Mouse (Mus musculus) cerebellum, postnatal 25 days (tissue): ENCODE results near the gene Nt5c.
"Not testable (repeated sequence)": the region's sequence is repeated elsewhere in the genome, so short reads cannot be mapped to it uniquely, and the experiment has no call there.

Source experiments
- DNase-seq, 2 experiments: peaks; one replicate each; pipeline ENCODE4 v3.0.0; 2021; ENCODE audit warnings: mixed read lengths in 2 of 2

Nt5c gene

DNA sequence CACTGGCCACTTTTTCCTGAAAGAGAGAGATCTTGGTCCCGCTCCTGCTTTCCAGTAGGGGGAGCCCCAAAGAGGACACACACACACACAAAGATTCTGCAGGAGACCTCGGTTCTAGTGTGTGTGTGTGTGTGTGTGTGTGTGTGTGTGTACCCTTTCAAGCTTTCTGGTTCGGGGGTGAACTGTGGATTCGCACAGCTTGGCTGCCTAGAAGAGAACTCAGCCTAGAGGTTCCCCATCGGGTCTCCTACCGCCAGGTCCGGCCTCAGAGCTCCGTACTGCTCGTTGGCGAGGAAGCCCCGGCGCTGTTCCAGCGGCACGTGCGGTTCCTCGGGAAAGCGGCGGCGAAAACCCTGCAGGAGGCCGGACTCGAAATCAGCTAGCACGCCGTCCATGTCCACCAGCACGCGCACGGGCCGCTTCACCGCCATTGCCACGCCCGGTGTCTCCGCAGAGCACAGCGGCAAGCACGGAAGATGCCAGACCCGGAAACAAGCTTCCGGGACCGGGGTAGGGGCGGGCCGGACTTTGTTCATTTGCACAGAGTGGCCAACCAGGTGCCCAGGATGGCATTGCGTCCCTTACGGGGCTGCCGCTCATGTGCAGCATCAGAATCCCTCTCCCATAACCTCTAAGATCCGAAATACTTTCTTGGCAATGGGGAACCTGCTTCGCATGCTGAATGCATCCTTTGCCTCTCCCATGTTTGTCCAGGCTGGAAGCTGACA, at the start of gene Nt5c:
Nt5c (minus strand) TSS at position 507 of the 728 bp plus-strand sequence.
- DNase-seq, result peak; percentile 90 to 91

DNA sequence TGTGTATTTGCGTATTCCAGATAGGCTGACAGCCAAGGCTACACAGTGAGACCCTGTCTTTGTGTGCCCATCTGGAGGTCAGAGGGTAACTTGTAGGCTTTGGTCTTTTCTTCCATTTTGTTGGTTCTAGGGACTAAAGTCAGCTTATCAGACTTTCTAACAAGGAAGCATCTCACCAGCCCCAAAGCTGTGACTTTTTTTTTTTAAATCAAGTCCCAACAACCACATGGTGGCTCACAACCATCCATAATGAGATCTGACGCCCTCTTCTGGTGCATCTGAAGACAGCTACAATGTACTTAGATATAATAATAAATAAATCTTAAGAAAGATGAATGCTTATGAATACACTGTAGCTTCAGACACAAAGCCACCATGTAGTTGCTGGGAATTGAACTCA, 46.4 kb upstream of the Nt5c start:
- DNase-seq, result no peak

DNA sequence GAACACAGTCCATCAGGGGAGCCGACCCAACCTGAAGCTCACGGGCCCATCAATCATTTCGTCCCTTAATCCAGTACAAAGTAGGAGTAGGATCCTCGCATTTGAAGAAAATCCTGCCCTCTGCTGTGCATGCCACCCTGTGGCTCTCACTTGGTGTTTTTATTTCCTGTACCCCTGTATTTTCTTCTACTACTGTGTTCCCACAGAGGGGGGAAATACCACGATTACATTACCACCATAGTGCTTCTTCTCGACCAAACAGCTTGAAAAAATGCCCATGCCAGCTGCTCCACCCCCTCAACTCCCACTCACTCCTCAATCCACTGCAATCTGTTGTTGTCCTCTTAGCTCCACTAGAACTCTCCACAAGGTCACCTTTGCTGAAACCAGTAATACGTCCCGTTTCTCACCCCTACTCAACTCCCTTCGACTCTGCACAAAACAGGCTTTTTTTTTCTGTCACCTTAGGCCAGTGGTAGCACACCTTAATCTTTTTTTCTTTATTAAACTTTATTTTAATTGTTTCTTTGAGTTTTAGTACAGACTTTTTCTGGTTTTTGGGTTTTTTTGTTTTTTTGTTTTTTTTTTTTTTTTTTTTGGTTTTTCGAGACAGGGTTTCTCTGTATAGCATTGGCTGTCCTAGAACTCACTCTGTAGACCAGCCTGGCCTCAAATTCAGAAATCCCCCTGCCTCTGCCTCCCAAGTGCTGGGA, 45.4 kb upstream of the Nt5c start:
- DNase-seq, result no peak

DNA sequence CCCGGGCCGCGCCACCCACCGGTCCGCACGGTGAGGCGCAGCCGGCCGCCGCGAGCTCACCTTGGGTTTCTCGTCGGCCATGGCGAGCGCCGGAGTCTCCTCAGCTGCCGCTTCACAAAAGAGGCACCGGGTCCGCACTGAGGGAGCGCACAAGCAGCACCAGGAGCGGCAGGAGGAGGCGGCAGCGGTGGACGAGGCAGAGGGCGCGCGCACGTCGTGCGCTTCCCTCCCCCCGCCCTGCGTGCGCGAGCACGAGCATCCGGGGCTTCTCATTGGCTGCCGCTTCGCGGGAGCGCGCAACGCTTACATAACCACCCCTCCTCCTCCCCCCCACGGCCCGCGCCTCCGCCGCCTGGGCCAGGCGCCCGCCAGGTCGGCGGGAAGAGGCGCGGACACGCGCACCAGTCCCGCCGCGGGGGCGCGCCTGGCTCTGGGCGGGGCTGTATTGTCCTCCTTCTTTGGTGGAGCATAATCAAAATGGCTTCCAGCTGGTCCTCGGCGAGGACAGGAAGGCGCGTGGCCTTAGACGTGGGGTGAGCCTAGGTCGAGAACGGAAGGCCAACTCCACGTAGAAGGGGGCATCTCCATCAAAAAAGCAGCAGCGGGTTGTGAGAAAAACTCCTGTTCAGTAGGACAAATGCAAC, 44.5 kb upstream of the Nt5c start, which contains the start of gene Sumo2:
Sumo2 (minus strand) TSS at position 239 of the 644 bp plus-strand sequence.
- peak; percentile 100 for DNase-seq

DNA sequence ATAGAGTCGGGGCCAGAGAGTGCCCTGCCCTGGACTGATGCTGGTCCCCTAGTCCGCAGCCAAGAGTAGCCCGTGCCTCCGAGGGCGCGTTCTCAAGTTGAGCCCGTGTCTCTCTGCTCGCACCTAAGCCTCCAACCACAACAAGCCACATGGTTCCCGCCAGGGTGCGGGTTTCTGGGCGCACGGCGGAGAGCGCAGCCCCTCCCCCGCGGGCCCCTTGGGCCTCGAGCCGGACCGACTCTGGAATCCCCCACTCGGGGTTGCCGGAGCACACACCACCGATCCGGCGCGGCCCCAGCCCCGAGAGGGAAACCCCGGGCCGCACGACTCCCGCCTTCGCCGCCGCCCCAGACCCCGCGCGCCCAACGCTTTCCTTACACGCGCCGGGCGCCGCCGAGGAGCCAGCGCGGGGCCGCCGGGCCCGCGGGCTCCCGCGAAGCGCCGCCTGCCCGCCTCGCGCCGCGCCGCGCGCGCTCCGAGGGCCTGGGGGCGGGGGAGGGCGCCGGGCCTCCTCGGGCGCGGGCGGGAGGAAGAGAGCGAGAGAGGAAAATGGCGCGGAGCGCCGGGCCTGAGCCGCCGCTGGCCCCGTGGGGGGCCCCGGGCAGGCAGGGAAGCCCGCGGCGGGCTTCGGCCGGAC, 43.9 kb upstream of the Nt5c start:
- DNase-seq, result peak in 1 of 2 experiments; percentile 84

- no peak for DNase-seq
These were observed 43.2 kb upstream of the Nt5c start for GRCm38 (mm10) chr11:115534759-115535371.

DNA sequence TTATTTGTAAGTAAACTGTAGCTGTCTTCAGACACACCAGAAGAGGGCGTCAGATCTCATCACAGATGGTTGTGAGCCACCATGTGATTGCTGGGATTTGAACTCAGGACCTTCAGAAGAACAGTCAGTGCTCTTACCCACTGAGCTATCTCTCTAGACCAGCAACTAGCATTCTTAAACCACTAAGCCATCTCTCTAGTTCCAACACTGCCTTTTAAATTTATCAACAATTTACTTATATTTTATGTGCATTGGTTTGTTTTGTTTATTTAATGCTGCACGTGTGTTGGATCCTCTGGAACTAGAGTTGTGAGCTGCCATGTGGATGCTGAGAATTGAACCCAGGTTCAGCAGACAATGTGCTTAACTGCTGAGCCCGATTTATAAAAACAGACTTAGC, 34.8 kb upstream of the Nt5c start:
- DNase-seq, result not testable (repeated sequence)

GRCm38 (mm10) chr11:115522703-115523102, 31.0 kb upstream of the Nt5c start:
- DNase-seq, result no peak

DNA sequence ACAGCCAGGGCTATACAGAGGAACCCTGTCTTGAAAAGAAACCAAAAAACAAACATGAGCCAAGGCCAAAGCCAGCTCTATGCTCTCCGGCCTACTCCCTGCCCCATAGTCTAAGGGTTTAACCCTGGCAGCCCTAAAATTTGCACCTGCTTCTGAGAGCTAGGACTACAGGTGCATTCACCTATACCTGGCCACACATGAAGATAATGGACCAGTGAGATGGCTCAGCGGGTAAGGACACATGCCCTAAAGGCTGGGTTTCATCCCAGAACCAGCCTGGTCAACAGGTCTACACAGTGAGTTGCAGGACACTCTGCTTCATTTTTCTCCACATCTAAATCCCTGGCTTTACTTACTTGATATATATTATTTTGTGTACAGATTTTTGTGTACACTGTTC, 30.6 kb upstream of the Nt5c start:
- no peak for DNase-seq

- DNase-seq, result no peak
These were observed 29.4 kb upstream of the Nt5c start for GRCm38 (mm10) chr11:115521080-115521479.

DNA sequence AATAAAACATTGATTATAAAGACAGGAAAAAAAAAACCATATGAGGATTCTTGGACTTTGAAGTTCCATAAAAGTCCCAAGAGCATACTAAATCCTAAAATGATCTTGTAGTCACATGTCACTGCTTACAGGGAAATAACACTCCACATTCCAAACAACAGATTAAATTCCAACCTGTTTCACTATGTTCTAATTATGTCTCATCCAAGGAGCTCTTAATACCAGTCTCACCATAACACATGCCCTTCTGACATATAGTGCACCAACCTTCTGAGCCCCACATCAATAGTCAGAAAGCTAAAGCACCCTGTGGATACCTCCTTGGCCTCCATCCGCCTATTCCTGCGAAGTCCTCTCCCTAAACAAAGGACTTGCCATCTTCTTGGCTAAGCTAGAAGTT, 28.6 kb upstream of the Nt5c start:
- DNase-seq, result no peak

- no peak for DNase-seq
These were observed 27.9 kb upstream of the Nt5c start for GRCm38 (mm10) chr11:115519581-115519980.

- DNase-seq, result peak; percentile 49 to 61
These were observed 27.0 kb upstream of the Nt5c start for GRCm38 (mm10) chr11:115518693-115519092.

DNA sequence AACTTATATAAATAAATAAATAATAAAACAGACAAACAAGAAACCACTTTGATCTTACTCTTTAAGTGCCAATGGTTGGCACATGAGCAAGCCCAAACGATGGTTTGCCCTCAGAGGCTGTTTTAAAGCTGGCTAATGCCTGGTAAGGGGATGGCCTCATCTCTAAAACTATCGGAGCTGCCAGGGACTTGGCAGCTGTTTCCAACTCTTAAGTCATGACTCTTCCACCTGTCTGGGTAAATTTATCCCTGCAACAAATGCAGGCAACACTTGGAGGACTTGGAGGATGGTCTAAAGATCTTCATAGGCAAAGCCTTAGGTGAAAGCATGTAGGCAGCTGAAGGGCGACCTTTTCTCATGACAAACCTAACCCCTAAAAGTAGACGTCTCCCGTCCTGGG, 25.3 kb upstream of the Nt5c start:
- no peak for DNase-seq

GRCm38 (mm10) chr11:115515021-115515420, 23.4 kb upstream of the Nt5c start:
- no peak for DNase-seq

DNA sequence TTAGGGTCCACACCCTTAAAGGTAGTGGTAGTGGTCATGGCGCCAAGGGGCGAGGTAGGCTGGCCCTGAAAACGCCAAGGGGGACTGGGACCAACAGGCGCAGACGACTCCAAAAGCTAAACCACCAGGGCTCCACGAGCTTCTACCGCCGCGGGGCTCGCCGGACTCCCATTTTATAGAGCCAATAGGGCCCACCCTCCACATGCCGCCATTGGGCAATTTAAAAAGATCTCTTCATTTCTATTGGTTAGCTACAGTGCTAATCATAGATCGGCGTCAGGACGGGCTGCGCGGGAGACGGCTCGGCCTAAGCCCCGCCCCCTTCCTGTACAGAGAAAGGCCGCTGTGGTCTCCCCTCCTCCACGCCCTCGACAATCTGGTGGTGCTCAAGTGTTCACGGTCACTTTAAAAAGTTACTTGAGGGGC, 22.6 kb upstream of the Nt5c start, which contains the start of gene Jpt1:
Jpt1 (minus strand) TSS at position 150 of the 426 bp plus-strand sequence.
- peak; percentile 96 to 97 for DNase-seq

DNA sequence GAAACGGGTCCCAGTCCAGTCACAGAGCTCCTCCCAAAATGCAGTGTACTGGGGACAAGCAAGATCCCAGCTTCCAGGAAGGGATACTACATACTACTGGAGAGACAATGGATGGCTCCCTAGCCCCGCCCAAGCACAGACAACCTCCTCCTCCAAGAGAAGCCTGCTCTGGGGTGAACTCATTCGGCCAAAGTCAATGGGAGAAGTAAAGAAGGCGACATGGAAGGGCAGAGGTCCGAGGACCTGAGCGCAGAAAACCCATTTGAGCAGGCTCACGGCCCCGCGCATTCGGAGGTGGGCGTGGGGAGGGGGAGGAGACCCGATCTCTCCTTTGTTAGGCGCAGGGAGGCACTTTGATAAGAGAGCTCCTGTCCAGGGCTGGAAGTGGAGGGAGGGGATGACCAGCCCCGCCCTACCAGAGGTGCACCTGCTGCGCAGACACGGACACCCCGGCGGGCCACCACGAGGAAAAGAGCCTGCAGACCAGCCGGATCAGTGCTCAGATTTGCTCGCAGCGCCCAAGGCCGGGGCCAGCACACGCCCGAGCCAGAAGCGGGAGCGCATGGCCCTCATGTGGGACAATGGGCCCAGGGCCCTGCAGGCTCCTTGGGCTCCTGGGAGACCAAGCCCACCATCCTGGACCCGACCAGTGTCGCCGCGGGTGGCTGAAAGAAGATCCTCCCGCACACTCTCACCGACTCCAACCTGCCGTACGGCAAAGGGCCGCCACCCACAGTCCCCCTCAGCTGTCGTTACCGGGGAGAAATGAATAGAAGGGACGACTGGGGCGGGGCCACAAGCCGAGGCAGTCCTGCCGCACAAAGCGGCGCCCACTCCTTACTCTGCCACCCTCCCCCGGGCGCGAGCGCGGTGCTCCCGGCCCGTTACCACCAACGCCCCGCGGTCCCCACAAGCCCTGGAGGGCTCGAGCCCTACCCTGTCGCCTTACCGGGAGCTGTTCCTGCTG, 21.9 kb upstream of the Nt5c start:
- peak in 1 of 2 experiments; percentile 61 for DNase-seq

- no peak for DNase-seq
These were observed 20.9 kb upstream of the Nt5c start for GRCm38 (mm10) chr11:115512407-115513183.

- no peak for DNase-seq
These were observed 20.3 kb upstream of the Nt5c start for GRCm38 (mm10) chr11:115512004-115512403.

- DNase-seq, result no peak
These were observed 19.5 kb upstream of the Nt5c start for GRCm38 (mm10) chr11:115511121-115511520.

DNA sequence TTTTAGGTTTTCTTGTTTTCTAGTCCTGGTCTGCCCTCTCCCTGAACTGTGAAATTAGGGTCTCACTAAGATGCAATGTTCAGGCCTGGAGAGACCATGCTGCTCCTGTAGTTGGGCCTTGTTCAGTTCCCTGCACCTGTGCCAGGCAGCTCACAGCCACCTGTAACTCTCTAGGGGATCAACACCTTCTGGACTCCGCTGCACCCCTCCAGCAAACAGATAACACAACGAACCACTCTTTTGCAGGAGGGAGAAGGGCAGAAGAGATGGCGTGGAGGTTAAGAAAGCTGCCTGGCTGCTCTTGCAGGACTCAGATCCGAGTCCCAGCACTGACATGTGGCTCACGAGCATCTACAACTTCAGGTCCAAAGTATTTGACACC, 18.8 kb upstream of the Nt5c start:
- DNase-seq, result no peak
